Mouse (Mus musculus) heart, embryonic 13.5 days (tissue): ENCODE results near the gene Klc4. TPM values are rescaled to one million over a fixed set of nuclear protein-coding genes. Genes with fewer than 3 reads are reported as not detected.

Experiments
- polyA plus RNA-seq: library from polyadenylated mRNA; unstranded; fragments of >200 nt; fragmentation: Nextera tagmentation; extraction: Ambion mirVana; gene quantifications from 2 replicates; pipeline ENCODE4 v1.2.1, GENCODE M21; 2015

The Klc4 gene
- polyA plus RNA-seq, 1 experiment from 2014 or later, result 18.6 TPM

Other genes with a start within 250 kb of the Klc4 start
- gene Crip3, start 217.1 kb downstream of the Klc4 start, polyA plus RNA-seq, result 1.2 TPM in 2 replicates
- not detected in 2 replicates for gene Slc22a7, start 207.6 kb downstream of the Klc4 start, polyA plus RNA-seq
- gene Ttbk1, start 158.3 kb downstream of the Klc4 start, polyA plus RNA-seq, result 0.10 and 0.12 TPM in 2 replicates
- gene Dnph1, start 149.3 kb downstream of the Klc4 start, polyA plus RNA-seq, result 24.7 and 32.5 TPM in 2 replicates
- gene Cul9, start 99.6 kb downstream of the Klc4 start, polyA plus RNA-seq, result 4.5 and 5.0 TPM in 2 replicates
- 11.6 and 13.1 TPM in 2 replicates for gene Srf, start 89.8 kb downstream of the Klc4 start, polyA plus RNA-seq
- 49.3 and 52.6 TPM in 2 replicates for gene Ptk7, start 16.5 kb downstream of the Klc4 start, polyA plus RNA-seq
- 98.0 and 111 TPM in 2 replicates for gene Mrpl2, start 207 bp upstream of the Klc4 start, polyA plus RNA-seq
- gene Cul7, start 4.3 kb upstream of the Klc4 start, polyA plus RNA-seq, result 41.1 and 41.4 TPM in 2 replicates
- gene Rrp36, start 28.3 kb upstream of the Klc4 start, polyA plus RNA-seq, result 37.6 and 40.3 TPM in 2 replicates
- gene Mea1, start 32.8 kb upstream of the Klc4 start, polyA plus RNA-seq, result 122 and 142 TPM in 2 replicates
- 136 and 148 TPM in 2 replicates for gene Klhdc3, start 34.9 kb upstream of the Klc4 start, polyA plus RNA-seq
- 54.9 and 57.7 TPM in 2 replicates for gene Ppp2r5d, start 59.1 kb upstream of the Klc4 start, polyA plus RNA-seq
- 11.6 and 12.2 TPM in 2 replicates for gene Pex6, start 65.4 kb upstream of the Klc4 start, polyA plus RNA-seq
- 1.5 and 2.0 TPM in 2 replicates for gene Gnmt, start 83.1 kb upstream of the Klc4 start, polyA plus RNA-seq
- 47.7 and 52.8 TPM in 2 replicates for gene Cnpy3, start 106.2 kb upstream of the Klc4 start, polyA plus RNA-seq
- 0.23 and 0.44 TPM in 2 replicates for gene Ptcra, start 117.7 kb upstream of the Klc4 start, polyA plus RNA-seq
- gene 2310039H08Rik, start 126.6 kb upstream of the Klc4 start, polyA plus RNA-seq, result 48.8 and 56.9 TPM in 2 replicates
- gene Rpl7l1, start 136.7 kb upstream of the Klc4 start, polyA plus RNA-seq, result 85.1 and 101 TPM in 2 replicates
- gene Bicral, start 212.5 kb upstream of the Klc4 start, polyA plus RNA-seq, result 3.0 and 3.4 TPM in 2 replicates
- 39.3 and 39.8 TPM in 2 replicates for gene Tbcc, start 244.7 kb upstream of the Klc4 start, polyA plus RNA-seq